Mouse (Mus musculus) adrenal gland, adult 2 months (tissue): ENCODE results near the gene Cd84. TPM values are rescaled to one million over a fixed set of nuclear protein-coding genes. Genes with fewer than 3 reads are reported as not detected.
"Not testable (repeated sequence)": the region's sequence is repeated elsewhere in the genome, so short reads cannot be mapped to it uniquely, and the experiment has no call there.

Source experiments
- DNase-seq: peaks from one replicate; pipeline ENCODE4 v3.0.0; 2021
- long read RNA-seq: library from polyadenylated mRNA; stranded (forward); transcript quantifications from one replicate; pipeline ENCODE4 v2.0.0, GENCODE M21; 2021
- polyA plus RNA-seq: library from polyadenylated mRNA; depleted of rRNA; stranded (reverse); fragments of >200 nt; gene quantifications from 2 replicates; pipeline ENCODE4 v1.2.3, GENCODE M21; 2012; rRNA removed
- total RNA-seq, 2 experiments: library from RNA; stranded (reverse); gene quantifications; 2 replicates each; pipeline ENCODE4 v1.2.3; 2021

The Cd84 gene
- 1 to 10 TPM; 4.6 to 5.8 TPM for total RNA-seq
- polyA plus RNA-seq, result 0.42 and 0.79 TPM in 2 replicates
- long read RNA-seq, partial matches to known transcripts, result 1 of 1 reads
- long read RNA-seq, other reads (novel, unspliced or antisense), result 0 of 1 reads

DNA sequence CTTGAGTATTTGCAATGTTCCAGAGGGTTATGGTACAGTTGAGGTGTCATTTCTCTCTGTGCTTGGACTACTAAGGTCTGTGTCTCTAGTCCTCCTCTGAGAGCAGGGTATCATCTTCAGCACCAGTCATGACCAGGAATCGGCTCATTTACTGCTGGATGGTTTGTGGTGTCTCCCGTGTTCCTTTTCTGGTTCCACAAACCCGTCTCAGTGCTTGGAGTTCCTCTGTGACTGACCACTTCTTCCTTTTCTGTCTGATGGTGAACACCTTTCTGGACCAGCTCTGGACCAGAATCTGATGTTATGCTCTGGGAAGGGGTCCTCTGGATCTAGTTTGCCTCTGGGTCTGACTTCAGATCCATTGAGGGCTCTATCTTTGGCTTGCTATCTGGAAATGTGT, at the start of gene Cd84:
TSS of gene Cd84 (plus strand) at position 210 of the 400 bp plus-strand sequence.
- no peak for DNase-seq

DNA sequence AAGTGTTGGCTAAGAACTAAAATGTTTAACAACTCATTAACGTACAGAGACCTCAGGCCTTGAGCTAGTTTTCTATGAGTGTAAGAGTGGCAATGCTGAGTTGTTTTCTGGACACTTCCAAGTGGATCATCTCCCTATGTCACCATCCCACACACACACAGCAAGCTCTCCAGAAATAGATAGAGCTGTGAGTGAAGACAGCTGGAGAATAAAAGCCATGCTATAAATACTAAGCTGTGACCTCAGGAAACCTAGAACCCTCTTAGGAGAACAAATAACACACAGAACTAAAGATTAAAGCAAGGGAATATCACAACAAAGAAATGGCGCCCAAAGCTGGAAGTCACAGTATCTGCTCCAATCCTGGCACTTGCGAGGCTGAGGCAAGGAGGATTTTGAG, 48.0 kb upstream of the Cd84 start:
- no peak for DNase-seq

DNA sequence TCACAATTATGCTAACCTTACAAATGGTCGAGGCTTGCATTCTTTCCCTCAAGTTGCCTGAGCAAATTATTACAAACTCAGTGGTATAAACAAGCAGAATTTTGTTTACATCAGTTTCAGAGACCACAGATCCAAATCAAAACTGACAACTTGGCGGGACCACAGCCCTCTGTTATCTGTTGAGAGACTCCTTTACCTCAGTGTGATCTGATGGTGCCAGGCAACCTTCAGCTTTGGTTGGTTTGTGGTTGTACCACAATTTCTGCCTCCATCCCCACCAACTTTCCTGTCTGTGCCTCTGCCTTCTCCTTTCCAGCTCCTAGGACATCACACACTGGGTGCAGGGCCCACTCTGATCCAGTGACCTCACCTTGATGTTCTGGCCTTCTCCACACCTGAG, 43.3 kb upstream of the Cd84 start:
- DNase-seq, result no peak

DNA sequence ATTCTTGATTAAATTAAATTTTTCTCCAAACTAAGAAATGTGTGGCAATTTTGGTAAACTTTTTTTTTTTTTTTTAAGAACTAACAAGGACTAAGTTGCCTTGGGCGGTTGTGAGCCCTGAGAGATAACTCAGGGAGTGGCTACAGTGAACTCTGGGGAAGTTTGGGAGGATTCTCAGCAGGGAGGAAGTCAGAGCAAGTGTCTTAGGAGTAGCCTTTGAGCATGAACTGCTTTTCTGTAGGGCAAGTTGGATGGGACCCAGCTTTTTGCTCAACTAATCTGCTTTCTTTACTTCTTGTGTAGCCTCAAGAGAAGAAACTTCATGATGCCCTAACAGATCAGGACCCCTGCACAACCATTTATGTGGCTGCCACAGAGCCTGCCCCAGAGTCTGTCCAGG, 41.7 kb upstream of the Cd84 start:
- DNase-seq, result no peak

DNA sequence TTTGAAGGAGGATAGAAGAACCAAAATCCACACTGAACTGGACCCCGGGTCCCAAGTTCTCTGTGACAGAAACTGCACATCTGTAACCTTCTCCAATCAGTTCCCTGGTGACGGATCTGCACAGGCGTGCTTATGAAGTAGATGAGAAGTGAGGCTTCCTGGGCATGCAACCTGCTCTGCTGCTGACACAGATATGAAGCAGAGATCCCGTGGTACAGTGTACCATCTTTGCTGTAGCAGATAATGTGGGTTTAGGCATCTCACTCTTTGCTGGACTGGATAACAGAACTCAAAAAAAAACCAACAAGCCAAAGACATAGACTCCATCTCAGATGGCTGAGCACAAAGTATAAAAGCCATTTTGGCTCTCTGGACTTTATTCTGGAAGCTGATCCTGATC, 39.8 kb upstream of the Cd84 start:
- DNase-seq, result no peak

DNA sequence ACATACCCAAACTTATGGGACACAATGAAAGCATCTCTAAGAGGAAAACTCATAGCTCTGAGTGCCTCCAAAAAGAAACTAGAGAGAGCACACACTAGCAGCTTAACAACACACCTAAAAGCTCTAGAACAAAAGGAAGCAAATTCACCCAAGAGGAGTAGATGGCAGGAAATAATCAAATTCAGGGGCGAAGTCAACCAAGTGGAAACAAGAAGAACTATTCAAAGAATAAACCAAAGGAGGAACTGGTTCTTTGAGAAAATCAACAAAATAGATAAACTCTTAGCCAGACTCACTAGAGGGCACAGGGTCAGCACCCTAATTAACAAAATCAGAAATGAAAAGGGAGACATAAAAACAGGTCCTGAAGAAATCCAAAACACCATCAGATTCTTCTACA, 28.4 kb upstream of the Cd84 start:
- not testable (repeated sequence) for DNase-seq

DNA sequence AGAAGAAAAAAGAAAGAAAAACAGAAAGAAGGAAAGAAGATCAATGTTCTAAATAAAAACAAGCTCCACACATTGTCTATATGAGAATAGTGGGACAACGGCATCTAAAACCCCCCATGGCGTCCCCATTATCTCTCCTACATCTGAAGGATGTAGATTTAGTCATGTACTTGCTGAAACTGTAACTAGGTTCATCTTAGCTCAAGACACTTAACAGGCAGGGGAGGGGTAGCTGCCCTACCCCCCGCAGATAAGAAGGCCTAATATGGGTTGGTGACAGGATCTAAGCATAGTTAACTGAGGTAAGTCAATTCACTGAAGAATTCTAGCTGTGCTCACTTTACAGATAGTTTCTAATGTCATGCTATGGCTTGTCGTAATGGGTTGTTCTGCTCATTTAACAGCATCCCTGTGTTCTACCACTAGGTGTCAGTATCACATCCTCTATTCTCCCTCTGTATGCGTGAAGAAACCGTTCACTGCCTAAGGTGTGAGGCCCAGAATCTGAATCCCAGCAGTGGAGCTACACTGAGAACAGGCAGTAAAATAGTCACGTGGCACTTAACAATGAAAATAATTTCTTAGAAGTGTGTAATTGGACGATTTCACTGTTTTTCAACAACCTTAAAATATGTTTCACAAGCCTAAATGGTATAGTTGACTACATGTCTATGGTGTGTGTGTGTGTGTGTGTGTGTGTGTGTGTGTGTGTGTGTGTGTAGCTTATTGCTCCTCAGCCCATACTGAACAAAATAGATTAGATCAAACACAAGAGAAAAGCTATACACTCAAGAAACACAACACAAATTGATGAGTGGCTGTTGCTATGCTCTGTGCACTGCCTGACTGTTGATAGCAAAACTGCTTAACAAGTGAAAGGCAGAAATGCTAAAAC, 23.7 kb upstream of the Cd84 start:
- DNase-seq, result peak; percentile 7

DNA sequence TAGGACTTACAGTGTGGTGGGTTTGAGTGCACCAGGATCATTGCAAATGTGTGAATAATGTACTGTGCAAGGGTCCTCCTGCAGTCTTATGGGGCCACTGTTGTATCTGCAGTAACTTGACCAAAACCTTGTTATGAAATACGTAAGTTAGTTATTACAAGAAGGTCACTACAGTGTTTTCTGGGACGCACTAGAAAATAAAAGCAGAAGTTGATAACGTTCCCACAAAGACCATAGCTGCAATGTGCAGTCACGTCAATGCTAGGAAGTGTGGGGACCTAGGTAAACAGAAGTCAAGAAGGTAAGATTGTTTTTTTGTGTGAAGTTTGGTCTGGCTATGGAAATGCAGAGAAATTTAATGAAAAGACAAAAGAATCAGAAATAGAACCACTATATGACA, 22.5 kb upstream of the Cd84 start:
- no peak for DNase-seq

DNA sequence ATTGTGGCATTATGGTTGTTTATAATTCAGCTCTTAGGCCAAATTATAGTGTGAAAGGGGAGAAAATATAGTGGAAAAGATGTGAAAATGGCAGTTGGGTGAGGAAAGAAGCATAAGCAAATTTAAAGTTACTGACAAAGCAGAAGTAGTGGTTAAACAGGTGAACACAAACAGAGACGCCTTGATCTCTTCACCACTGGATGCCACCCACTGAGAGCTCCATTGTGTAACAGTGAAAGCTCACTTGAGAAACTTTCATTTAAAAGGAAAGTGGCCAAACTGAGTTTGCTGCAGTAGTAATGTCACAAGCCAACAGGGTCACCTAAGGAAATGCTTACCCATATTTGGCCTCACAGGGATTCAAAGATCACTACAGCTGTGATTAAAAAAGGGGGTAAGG, 18.2 kb upstream of the Cd84 start:
- no peak for DNase-seq

DNA sequence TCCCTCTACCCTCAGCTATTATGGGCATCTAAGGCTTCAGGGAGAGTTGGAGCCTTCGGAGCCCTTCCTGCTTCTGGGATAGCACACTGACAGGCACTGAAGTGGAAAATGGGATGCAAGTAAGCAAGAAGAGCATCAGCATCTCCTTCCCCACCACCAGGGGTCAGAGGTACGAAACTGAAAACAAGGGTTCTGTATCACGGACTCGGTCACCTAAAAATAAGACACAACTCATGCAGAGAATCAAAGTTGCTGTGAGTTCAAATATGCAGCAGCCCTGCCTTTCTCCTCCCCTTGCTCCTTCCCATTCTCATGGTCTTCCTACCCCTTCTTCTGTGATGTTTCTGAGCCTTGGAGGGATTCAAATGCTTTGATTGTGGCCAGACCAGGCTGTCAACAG, 14.0 kb upstream of the Cd84 start:
- DNase-seq, result no peak

DNA sequence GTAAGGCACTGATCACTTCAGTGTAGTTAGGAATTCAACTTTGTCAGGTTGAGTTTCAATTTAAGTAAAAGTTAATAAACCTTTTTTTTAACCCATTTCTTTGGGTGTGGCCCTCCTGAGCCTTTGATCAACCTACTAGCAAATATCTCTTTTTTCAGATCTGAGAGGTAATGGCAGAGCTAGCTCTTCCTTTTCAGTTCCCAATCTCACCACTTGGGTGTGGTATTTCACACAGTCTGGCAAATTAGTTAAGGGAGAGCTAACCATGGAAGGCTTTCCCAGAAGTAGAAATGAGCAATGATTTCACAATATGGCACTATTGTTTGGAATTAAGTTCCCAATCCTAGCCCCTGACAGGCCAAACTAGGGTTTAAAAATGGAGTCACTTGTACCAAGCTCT, 13.3 kb upstream of the Cd84 start:
- DNase-seq, result no peak

DNA sequence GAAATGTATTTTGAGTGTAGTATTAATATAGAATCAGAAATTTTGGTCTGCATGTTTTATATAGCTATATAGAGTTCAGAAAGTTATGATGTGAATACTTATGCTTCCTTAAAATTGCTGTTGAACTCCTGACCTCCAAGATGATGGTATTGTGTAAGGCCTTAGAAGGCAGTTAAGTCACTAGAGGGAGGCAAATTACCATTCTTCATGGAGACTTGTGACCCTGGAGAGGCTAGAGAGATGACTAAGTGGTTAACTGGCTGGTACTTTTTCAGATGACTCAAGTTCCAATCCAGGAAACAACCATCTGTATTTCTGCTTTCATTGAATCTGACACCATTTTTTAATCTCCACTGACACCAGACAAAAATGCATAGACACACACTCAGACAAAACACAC, 11.8 kb upstream of the Cd84 start:
- no peak for DNase-seq

DNA sequence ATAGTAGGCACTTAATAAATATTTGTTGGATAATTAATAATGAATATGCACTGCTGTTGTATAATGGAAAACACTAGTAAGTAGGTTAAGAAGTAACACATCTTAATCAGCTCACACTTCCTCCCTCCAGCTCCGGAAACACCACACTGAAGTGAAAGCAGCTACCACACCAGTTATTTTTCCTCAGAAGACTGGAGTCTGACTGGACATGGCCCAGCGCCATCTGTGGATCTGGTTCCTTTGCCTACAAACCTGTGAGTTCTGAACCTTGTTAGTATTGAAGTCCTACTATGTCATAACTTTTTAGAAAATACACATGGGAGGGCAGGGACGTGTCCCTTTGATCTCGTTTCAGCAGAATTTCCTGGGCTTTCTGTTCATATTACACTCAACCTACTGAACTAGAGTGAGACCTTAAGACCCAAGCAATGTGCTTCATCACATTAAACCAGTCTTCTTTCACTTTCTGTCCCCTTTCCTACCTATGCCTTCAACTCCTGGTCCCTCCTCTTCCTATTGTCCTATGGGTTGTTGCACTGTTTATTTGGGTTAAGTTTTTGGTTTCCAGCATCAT, 1.0 kb downstream of the Cd84 start:
- no peak for DNase-seq

DNA sequence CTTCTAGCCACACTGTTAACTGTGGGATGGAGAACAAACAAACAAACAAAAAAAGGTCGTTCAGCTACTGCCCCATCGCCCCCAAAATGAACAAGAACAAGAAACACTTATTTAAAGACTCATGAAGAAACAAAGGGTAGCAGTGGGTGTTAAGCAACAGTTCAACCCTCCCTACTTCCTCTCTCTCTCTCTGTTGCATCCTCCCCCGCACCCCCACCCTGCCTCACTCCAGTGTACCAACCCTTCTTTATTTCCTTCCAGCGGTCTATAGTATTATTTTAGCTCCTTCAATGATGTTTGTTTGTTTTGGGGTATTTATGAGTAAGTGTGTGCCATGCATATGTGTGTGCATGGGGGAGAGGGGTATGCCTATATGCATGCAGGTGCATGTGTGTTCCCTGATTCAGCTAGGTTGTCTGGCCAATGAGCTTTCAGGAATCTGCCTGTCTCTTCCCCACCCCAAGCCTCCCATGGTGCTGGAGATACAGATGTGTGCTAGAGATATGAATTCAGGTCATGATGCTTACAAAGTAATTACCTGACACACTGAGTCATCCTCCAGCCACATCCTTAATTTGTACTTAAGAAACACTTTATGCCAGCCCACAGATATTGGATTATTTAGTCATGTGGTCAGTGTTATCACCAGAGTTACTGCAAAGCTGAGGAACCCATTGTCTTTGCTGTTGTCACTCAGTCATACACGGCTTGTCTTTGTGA, 5.7 kb downstream of the Cd84 start:
- DNase-seq, result no peak

DNA sequence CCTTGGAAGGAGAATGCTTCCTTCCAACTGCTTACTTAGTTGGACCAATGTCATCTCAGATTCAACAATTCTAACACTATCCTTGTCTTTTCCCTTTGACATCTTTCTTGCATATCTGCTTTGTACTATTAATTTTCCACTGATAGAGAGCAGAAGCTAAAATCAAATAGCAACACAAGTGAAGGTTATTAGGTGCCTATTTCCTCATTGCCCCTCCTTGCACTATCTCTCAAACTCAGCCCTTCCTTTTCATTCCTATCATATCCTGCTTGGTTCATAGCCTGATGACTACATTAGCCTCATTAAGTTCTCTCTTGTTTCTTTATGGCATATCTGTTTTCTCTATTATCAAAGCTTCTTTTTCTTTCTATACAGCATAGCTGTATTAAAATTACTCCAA, 8.7 kb downstream of the Cd84 start:
- DNase-seq, result no peak

DNA sequence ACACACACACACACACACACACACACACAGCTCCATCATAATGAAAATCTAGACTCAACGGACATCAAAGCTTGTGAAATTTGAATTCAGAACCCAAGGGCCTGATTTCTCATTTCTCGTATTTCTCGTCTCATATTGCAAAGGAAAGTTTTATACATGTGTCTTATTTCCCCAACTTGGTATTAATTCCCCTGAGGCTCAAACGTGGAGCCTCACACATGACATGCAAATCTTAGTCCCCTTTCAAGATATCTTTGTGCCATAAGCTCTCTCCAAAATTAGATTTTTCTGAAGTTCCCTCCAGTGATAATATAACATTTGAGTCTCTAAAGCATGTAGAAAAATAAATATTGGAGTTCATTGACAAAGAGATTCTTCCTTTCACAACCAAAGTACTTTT, 9.3 kb downstream of the Cd84 start:
- DNase-seq, result no peak

DNA sequence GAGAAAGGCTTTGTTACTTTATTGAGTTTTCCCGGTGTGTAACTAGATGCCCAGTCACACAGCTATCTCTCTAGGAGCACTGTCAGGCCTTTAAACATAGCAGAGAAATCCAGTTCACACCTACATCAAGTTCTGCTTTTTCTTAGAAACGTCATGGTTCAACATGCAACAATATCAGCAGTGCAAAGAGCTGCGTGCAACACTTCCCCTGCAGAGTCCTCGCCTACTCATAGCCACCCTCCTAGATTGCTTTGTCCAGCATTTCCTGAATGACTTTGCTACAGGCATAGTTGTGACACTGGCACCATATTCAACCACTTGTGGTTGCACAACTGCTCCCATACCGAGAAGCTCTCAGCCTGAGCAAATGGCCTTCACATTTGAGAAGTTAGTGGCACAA, 10.0 kb downstream of the Cd84 start:
- DNase-seq, result peak; percentile 9

DNA sequence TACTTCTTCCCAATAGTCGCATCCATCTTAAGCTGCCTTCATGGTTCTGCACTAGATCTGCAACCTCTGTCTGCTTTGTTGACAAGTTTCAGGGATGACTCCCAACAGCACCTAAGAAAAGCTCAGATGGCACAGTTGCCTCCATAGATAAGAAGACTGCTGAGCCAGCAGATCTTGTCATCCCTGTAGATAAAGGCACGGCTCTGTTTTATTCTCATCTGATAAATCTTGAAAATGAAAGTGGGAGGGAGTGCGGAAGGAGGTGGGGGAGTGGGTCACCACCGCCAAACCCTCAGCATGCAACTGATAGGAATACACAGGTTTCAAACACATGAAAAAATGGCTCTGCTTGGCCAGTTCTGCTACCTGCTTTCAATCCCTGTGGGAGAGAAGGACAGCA, 26.0 kb downstream of the Cd84 start:
- DNase-seq, result no peak

DNA sequence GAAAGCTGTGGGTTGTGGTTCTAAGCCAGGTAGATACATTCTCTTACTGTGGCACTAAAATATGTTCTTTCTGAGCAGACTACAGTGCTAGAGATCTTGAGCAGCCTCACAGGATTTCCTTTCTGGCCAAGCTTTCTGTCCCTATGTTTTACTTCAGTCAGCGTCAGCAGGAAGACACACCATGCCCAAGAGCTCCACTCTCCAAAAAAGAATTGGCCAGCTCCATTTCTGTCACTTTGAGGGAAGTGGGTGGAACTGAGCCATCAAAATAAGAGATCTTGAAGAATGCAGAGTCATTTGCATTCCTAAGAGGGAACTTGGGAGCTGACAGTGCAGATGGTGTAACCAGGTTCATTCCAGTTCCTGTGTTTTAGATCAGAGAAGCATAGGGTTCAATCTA, 47.5 kb downstream of the Cd84 start:
- DNase-seq, result no peak

DNA sequence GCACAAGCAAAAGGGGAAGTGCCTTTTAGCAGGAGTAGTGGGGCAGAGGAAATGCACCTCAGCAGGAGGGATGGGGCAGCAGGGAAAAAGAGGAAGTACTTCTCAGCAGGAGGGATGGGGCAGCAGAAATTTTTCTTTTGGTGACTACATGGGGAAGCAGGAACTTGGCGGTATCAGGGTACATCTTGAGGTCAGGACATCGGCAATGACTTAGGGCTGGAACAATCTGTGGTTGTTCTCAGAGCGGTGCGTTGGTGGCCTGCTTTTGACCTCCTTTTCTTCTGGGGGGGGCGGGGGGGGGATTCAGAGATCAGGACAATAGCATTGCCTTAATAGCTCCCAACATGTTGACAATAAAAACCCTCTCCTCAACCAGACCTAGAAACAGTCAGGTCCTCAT, 55.9 kb downstream of the Cd84 start, which contains the start of gene Gm10521:
TSS of gene Gm10521 (plus strand) at position 301 of the 400 bp plus-strand sequence.
- DNase-seq, result not testable (repeated sequence)

DNA sequence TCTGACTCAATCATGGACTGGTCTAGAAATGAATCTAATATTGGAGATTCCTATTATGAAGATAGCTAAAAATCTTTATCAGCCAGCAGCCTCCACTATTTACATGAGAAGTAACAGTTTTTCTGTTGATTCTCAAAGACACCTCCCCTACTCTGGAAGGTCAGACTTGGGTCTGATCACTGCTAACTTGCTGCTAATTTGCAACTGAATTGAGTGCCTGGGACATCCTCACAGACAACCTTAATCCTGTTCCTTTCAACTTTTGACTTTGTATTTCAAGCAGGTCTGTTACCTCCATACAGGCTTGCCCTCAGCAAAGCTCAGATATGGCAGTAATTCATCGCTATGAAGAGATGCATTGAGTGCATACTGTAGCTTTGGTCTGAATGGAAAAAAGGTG, 64.5 kb downstream of the Cd84 start:
- no peak for DNase-seq

DNA sequence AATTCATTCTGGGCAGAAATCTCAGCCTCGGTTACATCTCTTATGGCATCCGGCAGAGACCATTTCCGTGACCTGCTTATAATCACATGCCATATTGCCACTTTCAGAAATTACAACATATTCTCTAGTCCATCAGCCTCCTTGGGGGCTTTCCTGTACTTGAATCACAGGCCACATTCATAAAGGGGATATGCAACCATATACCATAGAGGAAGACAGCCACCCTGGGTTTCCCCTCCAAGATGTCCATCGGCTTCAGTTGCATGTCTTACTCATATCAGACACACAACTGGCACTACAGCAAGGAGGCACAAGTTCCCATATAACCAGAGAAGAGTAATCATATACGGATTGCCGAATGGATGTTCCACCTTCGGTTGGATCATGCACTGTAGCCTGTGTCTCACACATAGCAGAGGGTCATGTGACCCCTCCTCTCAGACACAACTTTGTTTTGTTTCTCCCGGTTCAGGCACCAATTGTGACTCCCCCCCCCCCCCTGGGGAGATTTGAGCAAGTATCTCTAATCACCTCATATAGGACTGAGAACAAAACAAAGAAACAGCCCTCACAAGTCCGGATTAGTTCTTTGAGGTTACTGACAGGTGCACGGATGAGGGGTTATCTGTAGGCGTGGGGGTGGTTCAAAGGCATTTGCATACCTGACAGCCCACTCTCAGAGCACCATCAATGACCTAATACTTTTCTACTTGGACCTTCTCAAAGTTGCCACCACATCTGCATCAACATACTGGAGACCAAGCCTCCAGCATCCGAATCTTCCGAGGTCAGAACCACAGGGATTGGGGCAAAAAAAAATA, 76.4 kb downstream of the Cd84 start:
- DNase-seq, result no peak
